Mouse (Mus musculus) gastrocnemius, adult 2 months (tissue): Measurements from ENCODE around the gene Ust. TPM values are rescaled to one million over a fixed set of nuclear protein-coding genes. Genes with fewer than 3 reads are reported as not detected.

Experiments used
- DNase-seq: peaks from one replicate; pipeline ENCODE4 v3.0.0; 2022
- H3K27ac ChIP-seq: fragments of 200-600 bp; 2 replicates; pipeline ENCODE4 v1.8.1; 2022; ENCODE audit warnings: mild to moderate bottlenecking
- H3K4me3 ChIP-seq: fragments of 200-600 bp; 2 replicates; pipeline ENCODE4 v1.8.1; 2022; ENCODE audit warnings: mild to moderate bottlenecking, moderate library complexity
- CTCF ChIP-seq: fragments of 200-600 bp; IDR thresholded peaks from 2 replicates; pipeline ENCODE4 v1.8.1; 2022; ENCODE audit warnings: antibody characterized with exemption, mild to moderate bottlenecking, moderate library complexity
- intact Hi-C: fragments of 180-260 bp; cut with DNase I; formaldehyde crosslinking; loops from one replicate; pipeline ENCODE4 v1.15.1; 2025
- total RNA-seq, 2 experiments: library from RNA; stranded (reverse); gene quantifications; 2 replicates each; pipeline ENCODE4 v1.2.3; 2021

Ust gene
- total RNA-seq, 2 experiments from 2014 or later: 0.99 to 1.8 TPM

DNA sequence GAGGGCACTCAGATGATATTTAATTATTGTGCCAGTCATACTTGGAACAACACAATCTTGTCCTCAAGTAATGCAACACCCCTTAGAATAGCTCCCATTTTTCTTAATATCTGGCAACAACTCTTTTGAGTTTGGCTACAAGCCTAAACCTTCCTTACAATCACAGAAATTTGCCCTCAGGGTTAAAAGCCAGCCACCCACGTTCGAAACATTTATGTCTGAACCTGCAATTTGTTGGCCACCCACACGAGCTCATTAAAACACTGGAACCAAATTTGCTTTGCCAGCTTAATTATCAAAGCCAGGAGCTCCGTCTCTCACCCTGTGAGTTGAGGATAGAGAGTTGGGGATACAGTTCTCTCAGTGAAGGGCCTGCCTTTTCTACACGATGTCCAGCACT, 70.9 kb downstream of the Ust start:
- Histone ChIP-seq H3K27ac (no peak overlapping the region), H3K4me3 (no peak overlapping the region)
- TF ChIP-seq CTCF: no peak
- no peak for DNase-seq
- intact Hi-C loops: no loop called here

DNA sequence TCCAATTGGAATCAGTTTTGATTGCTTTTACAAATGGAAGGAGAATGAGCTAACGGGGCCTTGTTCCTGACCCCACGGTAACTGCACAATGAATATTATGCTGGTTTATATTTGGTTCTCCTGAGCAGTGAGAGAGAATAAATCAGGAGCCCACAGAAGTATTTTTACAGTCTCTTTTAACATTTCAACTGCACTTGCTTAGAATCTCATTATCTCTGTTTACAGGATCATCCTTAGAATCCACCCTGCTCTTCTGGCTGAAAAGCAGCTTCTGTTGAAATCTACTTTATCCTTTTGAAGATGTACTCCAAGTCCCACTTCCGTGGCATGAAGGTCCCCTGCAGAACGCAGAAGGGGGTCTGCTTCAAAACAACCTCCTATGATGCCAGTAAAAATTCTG, 71.7 kb downstream of the Ust start:
- intact Hi-C loops: no loop called here
- no peak for TF ChIP-seq CTCF
- H3K27ac ChIP-seq: no peak overlapping the region
- no peak for DNase-seq
- H3K4me3 ChIP-seq: no peak overlapping the region

DNA sequence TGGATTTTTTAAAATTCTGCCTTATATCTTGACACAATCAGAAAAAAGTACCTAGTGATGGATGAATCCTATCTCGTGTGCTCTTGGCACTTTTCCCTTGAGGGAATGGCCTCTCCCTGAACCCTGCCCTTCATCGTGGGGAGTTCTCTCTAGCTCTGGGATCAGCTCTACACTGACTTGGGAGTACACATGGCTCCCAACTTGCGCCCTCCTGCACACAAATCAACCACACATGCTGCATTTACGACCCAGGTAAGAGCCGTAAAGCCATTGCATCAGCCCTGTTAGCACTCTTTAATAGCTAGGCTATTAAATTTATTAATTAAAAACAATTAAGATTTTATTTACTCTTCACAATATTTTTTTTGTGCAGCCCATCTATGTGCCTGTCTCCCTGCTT, 74.6 kb downstream of the Ust start:
- H3K27ac ChIP-seq: no peak overlapping the region
- intact Hi-C loops: no loop called here

DNA sequence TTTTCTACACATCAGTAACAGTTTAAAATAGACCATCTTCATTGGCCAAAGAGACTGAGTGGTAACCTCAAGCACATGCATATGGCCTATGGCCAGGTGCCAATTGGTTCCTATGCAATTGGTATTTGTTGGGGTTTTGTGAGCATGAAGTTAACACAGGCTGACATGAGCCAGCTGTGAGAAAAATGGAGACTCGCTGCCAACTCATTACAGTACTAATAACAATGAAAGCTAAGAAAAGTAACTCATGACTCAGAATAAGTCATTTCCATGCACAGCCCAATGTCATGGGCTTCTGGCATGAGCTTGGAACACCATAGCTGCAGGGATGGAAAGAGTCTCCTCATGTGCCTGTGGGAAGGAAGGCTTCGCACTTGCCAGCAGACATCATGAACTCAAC, 86.8 kb downstream of the Ust start:
- DNase-seq: peak; percentile 29
- Histone ChIP-seq H3K4me3 (no peak overlapping the region), H3K27ac (no peak overlapping the region)
- TF ChIP-seq CTCF: no peak
- intact Hi-C loops: no loop called here

More for the DNA sequence above, 74.6 kb downstream of the Ust start:
- no peak for DNase-seq
- TF ChIP-seq CTCF: no peak
- no peak overlapping the region for H3K4me3 ChIP-seq

DNA sequence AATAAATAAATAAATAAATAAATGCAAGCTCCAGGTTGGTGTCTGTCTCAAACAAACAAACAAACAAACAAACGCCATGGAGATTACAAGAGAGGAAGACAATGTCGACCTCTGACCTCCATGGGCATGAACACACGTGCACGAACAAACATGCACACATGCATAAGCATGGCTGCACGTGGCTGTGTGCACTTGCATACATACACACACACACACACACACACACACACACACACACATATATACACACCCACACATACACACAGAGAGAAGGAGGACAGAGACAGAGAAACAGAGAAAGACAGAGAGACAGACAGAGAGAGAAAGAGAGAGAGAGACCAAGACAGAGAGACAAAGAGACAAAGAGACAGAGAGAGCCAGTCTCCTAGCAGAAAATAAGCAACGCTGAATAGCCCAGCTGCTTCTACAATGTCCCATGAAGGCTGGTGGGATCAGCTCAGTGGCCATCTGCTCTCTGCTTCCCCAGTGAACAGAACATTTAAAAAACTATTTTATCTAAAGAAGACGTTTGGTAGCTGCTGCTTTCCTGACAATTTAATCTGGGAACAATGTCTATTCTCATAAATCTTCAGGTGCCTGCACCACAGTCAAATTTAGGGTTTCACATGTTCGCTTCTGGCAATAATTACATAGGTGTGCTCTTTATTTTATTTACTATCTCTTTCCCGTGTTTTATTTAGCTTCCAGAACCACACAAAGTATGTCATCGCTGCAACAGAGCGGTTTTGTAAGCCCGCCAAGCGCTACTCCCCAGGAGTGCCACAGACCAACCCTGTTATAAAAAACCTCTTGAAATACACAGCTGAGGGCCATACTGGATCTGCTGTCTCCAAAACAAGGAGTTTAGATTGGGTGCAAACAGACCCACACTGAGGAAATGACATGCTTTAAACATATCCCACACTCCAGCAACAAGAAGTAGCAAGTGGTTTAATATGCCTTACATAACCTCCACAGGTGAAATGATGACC, 89.5 kb downstream of the Ust start:
- DNase-seq: no peak
- H3K4me3 ChIP-seq: no peak overlapping the region
- no peak for TF ChIP-seq CTCF
- no peak overlapping the region for H3K27ac ChIP-seq
- intact Hi-C loops: no loop called here

DNA sequence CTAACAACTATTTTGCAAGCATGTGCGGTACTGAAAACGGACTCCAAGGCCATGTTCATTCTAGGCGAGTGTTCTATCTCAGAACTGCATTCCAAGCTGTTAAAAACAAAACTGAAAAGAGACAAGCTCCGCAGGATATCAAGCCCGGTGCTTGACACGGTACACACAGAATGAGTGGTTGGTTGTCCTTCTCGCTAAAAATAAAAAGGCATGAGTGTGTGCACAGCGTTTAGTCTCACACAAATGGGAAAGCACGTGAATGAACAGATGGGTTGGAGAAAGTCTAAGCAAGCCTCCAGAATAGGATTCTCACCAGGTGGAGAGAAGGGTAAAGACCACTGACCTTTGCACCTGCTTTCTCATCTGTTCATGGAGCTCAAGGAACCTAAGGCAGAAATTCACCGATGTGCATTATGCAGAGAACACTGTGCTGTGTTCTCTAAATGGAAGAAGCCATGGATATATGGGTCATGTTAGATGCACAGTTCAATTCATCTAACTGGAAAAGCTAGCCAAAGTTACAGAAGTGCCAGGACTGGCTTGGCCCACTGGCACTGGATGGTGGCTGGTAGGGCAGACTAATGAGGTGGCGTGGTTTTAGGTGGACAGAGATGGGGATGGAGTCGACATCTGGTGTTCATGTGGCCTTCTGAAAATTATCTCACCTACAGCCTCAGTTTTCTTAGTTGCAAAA, 90.8 kb downstream of the Ust start:
- no peak for TF ChIP-seq CTCF
- no peak overlapping the region for H3K4me3 ChIP-seq
- DNase-seq: no peak
- no peak overlapping the region for H3K27ac ChIP-seq
- intact Hi-C loops: no loop called here

DNA sequence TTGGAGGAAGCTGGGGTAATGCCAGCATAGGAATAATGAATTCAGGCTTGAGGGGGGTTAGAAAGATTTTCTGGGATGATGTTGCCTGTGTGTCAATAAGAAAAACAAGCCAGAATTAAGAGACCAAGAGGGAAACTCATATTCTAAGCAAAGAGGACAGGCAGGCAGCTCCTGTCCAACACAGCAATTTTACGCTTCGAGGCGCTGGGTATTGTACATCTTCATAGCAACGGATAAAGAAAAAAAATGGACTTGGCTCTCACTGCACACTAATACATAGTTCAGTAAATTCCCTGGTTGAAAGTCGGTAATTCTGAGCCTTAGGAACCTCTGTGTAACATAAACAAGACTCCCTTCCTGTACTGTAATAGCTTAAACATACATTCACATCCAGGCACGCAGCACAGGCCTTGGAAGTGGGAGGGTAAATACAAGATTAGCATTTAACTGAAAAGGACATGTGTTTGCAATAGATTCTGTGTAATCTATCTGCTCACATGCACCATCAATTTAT, 99.1 kb downstream of the Ust start:
- intact Hi-C loops: no loop called here
- no peak for DNase-seq
- Histone ChIP-seq H3K4me3 (no peak overlapping the region), H3K27ac (no peak overlapping the region)
- no peak for TF ChIP-seq CTCF

DNA sequence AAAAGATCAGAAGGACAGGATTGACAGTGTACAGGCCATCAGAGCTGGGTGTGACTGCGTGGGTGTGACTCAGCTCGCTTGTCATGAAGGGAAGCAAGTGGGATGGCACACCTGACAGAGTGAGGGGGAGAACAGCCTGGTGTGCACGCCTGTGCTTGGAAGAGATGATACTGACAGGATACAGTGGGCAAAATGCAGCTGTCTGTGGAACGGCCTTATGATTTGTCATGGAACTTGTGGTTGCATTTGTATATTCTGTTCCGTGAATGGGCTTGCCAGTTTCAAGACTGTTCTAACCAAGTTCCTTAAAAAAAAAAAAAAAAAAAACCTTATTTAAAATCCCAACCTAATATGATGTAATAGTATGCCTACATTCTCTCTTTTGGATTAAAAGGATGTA, 103.2 kb downstream of the Ust start:
- TF ChIP-seq CTCF: no peak
- DNase-seq: no peak
- intact Hi-C loops: no loop called here
- no peak overlapping the region for H3K4me3 ChIP-seq
- no peak overlapping the region for H3K27ac ChIP-seq

DNA sequence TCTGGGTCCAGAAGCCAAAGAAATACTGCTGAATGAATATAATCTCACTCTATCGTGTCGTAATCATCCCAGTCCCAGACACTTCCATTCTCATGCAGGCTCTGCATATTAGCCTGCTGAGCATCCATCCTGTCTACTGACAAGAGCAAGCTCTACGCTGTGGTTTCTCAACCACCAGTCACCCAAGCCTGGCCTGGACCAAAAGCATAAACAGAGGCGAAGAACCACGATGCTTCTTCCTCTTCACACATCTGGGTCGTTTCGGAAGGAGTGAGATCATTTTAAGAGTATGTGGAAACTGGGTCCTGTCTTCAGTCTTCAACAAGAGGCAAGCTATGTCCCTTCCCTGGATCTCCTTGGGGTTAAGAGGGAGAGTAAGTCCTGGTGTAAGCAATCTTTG, 103.6 kb downstream of the Ust start:
- intact Hi-C loops: no loop called here
- no peak for DNase-seq

DNA sequence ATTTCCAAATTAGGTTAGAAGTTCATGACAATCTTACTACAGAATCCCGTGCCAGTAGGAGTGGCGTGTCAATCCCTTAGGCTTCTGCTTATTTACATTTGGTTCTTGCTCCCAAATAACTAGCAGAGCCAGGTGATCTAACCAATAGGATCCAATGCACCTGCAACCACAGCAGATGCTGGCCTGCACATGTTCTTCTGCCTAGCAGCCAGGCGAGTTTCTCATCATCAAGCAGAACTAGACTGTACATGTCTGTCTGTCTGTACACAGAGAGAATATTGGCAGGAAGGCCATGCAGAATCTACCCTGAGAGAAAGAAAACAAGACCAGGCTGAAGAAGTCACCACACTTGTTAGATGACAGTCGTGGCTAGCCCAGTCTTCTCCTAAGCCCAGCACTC, 113.5 kb downstream of the Ust start:
- Histone ChIP-seq H3K27ac (no peak overlapping the region), H3K4me3 (no peak overlapping the region)
- no peak for DNase-seq
- TF ChIP-seq CTCF: no peak
- intact Hi-C loops: no loop called here

More for the DNA sequence above, 103.6 kb downstream of the Ust start:
- no peak for TF ChIP-seq CTCF
- Histone ChIP-seq H3K4me3 (no peak overlapping the region), H3K27ac (no peak overlapping the region)

DNA sequence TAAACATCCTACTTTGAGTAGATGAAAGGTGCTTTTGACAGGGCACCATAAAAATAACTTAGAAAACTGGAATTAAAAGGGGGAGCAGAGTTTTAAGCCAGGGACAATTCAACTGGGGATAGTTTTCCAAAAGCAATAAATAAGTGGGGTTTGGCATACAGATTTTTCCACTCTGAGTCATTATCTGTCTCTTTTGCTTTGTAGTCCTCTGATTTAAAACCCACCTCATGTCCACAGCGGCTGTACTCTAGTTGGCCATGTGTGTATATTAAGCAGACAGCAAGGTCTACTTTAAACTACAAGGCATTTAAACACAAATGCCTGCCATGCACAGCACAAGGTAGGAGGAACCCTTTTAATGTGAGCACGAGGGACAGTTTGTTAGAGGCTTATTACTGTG, 126.4 kb downstream of the Ust start:
- intact Hi-C loops: no loop called here
- H3K27ac ChIP-seq: peak overlapping the region; percentile 24
- no peak for DNase-seq
- no peak overlapping the region for H3K4me3 ChIP-seq
- no peak for TF ChIP-seq CTCF

DNA sequence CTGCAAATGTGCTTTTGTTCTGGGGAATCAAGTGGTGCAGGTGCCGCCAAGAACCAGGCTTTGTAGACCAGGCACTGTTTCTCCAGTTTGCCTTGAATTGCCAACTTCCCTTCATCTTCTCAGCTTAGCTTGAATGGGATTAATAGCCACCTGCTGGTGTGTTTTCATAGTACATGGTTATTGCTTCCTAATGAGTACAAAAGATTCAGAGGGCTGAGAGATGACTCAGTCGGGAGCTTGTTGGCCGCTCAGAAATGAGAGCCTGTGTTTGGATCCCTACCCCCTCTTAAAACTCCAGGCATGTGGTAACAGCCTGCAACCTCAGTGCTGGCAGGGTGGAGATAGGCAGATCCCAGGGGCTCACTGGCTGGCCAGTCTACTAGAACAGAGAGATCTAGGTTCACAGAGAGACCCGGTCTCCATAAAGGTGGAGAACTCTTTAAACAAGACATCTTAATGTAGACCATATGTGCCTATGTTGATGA, 127.3 kb downstream of the Ust start:
- Histone ChIP-seq H3K4me3 (no peak overlapping the region), H3K27ac (peak overlapping the region; percentile 48)
- DNase-seq: peak; percentile 79
- peak; percentile 36; the same call in 1 of the 2 replicates for TF ChIP-seq CTCF
- intact Hi-C loops: no loop called here

DNA sequence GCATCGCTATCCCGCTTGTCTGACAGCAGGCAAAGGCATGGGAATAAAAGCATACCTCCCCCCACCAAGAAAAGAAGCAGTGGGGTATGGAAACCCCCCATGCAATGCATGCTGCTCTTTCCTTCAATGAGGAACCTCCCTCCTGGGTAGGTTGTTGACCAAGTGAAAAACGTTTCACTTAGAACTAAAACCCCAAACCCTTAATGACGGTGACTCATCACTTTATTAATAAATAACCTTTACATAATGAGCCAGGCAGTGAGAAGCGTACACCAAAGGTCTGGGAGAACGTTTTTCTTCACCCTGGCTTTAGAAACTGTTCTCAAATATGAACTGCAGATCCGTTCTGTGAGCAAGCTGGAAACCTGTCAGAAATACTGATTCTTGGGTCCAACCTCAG, 130.4 kb downstream of the Ust start:
- intact Hi-C loops: no loop called here
- Histone ChIP-seq H3K4me3 (no peak overlapping the region), H3K27ac (no peak overlapping the region)
- no peak for TF ChIP-seq CTCF
- DNase-seq: no peak
